Mouse (Mus musculus) layer of hippocampus, adult 8-10 months (tissue): ENCODE data around the gene Acap3. TPM values are rescaled to one million over a fixed set of nuclear protein-coding genes. Genes with fewer than 3 reads are reported as not detected.

Experiments
- DNase-seq, 2 experiments: peaks; one replicate each; pipeline ENCODE4 v3.0.0; 2022; ENCODE audit warnings: low spot score in 2 of 2
- total RNA-seq, 4 experiments: library from RNA; stranded (reverse); gene quantifications; 2 replicates each; pipeline ENCODE4 v1.2.4; 2022

Acap3 gene
- total RNA-seq, 4 experiments from 2014 or later = 116 to 124 (median 120) TPM

DNA sequence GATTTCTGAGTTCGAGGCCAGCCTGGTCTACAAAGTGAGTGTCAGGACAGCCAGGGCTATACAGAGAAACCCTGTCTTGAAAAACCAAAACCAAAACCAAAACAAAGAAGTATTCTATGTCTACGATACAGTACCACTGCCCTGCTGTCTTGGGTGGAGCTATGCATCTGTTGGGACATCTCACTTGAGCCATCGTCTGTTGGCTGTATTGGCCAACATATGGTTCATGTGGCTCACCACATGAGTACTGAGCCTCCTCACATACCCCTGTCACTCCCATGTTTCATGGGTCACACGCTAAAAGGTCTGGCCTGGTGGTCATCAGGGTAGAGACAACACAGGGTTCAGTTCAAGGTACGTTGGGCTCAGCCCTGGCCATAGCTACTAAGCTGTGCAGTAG is 5.3 kb upstream of the Acap3 start:
- DNase-seq = no peak

DNA sequence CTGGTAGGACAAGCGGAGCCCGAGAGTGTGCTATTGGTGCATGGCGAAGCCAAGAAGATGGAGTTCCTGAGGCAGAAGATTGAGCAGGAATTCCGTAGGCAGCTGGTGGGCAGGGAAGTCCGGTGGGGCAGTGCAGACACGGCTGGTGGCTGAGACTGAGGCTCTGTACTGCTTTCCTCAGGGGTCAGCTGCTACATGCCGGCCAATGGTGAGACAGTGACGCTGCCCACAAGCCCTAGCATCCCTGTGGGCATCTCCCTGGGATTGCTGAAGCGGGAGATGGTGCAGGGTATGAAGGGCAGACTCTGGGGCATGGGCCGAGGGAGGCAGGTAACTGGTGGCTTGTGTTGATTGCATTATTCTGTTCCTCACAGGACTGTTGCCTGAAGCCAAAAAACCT is 3.9 kb upstream of the Acap3 start:
- peak in 1 of 2 experiments; percentile 8 for DNase-seq

DNA sequence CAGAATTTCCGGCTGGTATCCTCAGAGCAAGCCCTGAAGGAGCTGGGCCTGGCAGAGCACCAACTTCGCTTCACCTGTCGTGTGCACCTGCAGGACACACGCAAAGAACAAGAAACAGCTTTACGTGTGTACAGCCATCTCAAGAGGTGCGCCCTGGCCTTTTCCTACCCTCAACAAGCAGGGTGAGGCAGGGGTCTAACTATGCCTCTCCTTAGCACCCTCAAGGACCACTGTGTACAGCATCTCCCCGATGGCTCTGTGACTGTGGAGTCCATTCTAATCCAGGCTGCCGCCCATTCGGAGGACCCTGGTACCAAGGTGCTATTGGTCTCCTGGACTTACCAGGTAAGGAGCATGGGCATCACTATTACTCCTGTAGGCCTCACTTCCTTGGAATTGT is 3.4 kb upstream of the Acap3 start:
- DNase-seq = peak in 1 of 2 experiments; percentile 2

DNA sequence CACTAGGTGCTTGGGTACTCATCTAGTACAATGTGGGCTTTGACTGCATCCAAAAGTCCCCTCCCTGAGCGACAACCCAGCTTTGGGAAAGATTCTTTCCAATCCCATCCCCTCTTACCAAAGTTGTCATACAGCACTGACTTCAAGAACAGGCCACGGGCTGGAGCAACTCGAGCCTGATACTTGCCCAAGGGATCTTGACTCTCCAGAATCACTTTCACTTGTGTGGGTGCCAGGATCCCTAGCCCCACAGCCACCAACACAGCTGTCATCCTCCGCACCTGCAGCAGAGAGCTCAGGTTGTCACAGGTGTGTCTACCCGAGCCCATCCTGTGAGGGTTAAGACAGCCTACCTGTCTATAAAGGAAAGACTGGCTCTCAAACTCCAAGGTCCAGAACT is 2.3 kb upstream of the Acap3 start:
- DNase-seq = peak; percentile 4 to 6

DNA sequence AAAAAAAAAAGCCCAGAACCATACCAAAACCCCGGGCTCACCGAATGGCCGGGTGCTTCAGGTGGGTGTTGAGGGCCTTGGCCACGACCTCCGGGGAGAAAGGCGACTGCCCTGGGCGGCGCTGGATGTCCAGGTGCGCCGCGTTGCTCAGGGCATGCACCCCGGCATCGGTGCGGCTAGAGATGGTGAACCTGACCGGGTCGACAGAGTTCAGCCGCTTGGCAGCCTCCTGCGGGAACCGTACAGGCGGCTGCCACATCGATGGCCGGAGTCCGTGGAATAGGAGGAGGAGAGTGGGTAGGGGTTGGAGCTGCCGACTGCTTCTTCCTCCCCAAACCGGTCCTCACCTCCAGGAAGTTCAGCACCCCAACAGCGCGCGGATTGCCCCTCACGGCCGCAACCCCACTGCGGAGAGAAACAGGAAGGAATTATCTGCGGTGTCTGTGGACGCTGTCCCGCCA is 581 bp upstream of the Acap3 start:
- DNase-seq = peak in 1 of 2 experiments; percentile 27

DNA sequence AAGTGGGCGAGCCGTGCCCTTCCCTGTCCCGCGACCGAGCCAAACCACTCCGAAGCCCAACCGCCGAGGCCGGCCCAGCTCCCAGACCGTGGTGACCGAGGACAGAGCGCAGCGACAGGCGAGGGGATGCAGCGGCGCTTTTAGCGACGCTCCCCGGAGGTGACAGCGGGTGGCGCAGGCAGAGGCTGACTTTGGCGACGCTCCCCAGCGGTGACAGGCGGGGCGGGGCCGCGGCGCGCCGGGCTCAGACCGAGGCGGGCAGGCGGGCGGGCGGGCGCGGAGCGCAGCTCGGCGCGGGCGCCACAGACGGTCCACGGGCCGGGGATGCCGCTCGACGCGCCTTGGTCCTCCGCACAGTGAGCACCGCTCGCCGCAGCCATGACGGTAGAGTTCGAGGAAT is 395 bp downstream of the Acap3 start:
- peak in 1 of 2 experiments; percentile 71 for DNase-seq

DNA sequence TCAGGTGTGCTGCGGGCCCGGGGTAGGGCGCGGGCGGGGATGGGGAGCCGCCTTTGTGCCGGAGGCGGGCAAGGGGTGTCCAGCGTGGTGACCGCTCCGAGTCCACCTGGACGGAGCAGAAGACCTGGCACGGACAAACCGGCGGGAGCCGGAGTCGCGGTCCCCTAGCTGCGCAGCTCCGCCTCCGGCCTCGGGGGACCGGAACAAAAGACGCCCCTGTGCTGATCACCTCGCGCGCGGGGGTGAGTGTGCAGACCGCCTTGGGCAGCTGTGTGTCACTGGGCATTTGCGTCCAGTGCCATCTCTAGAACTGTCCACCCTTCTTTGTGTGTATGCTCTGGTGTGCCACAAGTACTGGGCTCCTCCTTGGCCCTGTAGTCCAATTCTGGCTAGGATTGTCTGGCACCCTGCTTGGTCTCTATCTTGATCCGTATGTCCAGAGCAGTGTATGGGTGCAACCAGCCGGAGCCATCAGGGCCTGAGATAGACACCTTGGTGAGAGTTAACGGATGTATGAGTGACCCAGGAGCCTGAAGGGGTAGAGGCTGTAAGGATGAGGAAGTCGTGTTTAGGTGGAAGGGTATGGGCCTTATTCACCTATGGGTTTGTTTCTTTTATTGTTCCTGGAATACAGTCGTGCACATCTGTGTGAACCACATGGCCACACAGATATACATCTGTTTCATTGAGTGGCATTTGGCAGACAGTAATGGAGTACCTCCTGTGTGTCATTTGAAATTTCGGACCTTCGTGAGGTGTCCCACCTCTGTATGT is 1.0 kb downstream of the Acap3 start:
- peak; percentile 17 to 26 for DNase-seq

DNA sequence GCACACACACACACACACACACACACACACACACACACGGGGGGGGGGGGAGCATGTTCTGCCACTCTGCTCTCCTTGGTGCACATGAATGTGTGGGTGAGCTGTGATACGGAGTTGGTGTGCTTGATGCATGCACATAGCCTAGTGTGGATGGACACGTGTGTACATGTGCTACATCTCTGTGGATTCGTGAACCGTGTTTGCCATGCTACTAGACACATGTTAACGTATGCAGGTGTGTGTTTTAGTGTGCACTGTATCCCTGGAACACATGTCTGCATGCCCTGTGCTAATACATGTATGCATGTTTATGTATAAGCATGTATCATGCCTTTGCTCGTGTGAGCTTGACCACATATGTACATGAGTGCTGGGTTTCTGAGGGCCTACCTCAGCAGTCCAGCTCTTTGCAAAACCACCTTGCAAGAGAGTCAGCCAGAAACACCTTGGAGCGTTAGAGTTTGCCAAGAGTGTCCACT is 1.6 kb downstream of the Acap3 start:
- DNase-seq = peak in 1 of 2 experiments; percentile 4

DNA sequence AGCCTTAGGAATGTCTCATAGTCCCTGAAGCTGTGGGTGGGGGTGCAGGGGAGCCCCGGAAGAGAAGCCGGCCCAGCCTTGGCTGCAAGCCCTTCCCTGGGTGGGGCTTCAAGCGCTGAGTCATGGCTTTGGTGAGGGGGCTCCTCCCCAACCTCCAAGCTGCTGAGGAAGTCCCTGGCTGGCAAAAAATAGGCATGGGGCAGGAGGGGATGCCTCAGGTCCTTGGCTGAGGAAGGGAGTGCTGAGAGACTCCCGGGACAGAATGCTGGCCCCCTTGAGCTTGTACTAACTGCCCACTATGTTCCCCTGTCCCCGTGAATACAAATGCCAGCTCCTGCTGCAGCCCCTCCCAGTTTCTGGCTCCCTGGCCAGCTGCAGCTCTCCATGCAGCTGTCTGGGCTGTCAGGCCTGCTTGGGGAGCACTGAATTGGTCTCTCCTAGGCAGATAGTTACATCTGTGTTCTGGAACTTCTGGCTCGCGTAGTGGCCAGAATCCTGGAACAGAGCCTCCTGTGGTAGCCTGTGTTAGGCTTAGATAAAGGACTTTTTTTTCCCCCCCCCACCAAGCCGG is 2.8 kb downstream of the Acap3 start:
- DNase-seq = peak; percentile 59 to 62

DNA sequence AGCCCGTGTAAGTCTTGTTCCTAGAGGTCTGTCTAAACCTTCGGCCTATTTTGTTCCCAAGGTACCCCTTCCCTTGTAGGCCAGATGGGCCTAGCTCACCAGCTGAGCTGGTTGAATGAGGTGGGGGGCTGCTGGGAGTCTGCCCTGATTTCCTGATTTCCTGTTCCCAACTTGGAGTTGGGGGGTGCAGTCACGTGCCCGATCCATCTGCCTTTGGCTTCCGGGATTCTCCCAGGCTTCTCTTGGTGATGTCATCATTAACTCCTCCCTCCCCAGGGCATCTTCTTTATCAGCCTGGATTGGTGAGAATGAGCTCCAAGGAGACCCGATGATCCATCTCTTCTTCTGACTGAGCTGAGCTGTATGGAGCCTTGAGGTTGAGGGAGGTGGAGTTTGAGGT is 3.6 kb downstream of the Acap3 start:
- peak; percentile 75 to 79 for DNase-seq

DNA sequence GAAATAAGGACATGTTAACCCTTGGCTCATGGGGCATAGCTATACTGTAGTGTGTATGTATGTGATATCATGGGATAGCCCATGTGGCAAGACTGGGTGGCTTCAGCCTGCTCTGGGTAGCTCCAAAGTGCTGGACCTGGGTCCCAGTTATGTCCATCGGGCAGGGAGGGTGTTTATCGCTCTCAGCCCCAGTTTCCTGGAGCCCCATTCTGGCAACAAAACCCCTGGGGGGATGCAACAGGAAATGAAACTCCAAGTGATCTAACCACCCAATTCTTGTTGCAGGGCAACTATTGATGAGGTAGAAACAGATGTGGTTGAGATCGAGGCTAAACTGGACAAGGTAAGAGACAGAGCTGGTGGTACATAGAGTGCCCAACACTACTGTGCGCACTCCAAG is 4.2 kb downstream of the Acap3 start:
- DNase-seq = no peak

DNA sequence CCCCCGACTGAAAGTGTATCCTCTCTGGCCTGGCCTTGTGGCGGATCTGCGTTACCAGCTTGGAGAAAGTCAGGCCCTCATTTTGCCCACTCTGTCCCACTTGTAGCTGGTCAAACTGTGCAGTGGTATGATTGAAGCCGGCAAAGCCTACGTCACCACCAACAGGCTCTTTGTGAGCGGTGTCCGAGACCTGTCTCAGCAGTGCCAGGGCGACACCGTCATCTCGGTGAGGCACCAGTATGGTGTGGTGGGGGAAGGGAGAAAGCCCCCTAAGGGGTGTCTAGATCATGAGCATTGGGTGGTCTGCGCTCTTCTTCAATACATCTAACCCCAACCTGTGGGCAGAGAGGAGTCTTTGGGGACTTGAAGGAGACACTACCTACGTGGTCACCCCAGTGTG is 4.8 kb downstream of the Acap3 start:
- DNase-seq = no peak

DNA sequence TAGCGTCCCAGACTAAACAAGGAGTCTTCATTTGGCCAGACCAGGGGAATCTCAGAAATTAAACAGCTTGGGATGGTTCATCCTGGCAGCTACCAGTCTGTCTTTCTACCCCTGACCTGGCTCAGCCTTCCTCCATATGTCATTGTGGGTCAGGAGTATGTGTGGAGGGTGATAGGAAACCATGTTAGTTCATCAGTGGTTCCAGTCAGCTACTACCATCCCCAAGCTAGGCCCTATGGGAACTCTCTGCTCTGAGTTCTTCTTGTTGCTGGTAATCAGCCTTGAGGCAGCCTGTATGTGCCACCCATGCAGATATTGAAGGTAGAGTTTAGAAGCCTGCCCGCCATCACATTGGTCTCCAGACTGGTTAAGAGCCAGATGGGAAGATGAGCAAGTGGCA is 6.7 kb downstream of the Acap3 start:
- no peak for DNase-seq

DNA sequence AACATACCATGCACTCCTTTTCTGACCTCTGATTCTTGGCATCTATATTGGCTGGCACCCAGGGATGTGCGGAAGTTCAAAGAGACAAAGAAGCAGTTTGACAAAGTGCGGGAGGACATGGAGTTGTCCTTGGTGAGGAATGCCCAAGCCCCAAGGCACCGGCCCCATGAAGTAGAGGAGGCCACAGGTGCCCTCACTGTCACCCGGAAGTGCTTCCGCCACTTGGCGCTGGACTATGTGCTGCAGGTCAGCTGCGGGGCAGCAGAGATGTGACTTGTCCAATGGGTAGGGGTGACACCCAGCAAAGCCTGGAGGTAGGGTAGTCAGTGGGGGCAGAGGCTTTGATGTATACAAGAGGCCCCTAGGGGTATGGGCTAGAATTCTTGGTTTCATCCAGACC is 7.7 kb downstream of the Acap3 start:
- DNase-seq = no peak

DNA sequence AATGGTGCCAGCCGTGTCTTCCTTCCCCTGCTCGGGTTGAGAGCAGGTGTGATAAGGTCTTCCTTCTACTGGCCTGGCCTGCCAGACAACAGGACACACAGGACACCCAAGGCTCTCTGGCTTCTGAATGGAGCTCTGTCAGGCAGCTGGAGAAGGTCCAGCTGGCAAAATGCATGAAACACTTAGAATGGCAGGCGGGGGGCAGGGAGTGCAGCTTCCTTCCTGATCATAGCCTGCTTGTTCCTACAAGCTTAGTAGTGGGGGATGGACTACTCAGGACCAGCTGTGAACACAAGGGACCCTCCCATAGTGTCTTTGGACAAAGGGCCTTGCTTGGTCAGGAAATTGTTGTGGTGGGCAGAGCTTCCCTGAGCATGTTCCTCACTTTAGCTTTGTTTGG is 9.6 kb downstream of the Acap3 start:
- DNase-seq = peak; percentile 42 to 50

DNA sequence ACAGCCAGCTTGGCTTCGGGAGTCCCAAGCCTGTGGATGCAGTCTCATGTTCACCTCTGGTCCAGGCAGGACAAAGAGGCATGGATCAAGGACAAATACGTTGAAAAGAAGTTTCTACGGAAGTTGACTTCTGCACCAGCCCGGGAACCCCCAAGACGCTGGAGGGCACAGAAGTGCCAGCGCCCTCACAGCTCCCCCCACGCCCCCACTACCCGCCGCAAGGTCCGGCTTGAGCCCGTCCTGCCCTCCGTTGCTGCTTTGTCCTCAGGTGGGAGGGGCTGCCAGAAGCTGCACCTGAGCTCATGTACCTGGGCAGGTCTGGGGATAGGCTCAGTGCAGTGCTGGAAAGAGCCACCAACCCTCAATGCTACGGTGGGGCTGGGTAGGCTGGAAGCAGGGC is 11.6 kb downstream of the Acap3 start:
- no peak for DNase-seq

DNA sequence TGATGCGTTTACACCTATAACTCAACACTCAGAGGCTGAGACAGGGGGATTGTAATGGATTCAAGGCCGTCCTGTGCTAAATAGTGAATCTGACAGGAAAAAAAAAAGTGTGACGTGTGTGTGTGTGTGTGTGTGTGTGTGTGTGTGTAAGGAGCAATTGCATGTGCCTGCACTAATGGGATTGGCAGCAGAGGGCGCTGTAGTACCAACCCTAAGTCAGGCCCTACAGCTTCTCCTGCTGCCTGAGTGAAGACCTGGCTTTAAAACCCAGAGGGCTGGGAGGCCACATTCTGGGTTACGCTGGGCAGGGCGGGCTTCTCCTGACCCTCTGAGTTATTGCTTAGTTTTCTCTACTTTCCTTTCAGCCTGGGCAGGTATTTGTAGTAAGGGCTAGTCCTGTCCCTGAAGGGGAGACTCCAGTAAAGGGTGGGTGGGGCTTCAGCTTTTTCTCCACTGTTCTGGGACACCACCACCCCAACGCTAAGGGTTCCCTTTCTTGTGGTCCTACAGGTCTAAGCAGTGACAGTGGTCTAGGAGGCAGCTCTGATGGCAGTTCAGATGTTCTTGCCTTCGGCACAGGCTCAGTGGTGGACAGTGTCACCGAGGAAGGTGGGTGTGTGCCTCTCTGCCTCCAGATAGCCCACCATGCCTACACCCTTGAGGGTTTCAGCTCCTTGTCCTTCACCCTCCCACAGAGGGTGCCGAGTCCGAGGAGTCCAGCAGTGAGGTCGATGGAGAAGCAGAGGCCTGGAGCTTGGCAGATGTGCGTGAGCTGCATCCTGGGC is 12.9 kb downstream of the Acap3 start:
- DNase-seq = peak; percentile 6 to 14

DNA sequence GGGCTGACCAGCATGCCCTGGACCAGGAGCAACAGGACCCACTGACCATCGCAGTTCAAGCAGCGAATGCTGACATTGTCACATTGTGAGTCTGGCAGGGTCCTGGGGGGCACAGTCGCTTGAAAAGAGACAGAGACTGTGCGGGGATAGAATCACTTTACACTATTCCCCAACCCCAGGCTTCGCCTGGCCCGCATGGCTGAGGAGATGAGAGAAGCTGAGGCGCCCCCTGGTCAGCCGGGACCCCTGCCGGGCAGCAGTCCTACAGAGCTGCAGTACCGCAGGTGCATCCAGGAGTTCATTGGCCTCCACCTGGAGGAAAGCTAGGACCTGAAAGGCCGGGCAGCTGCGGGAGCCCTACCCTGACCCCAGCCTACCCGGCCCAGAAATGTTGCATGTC is 14.0 kb downstream of the Acap3 start:
- peak in 1 of 2 experiments; percentile 2 for DNase-seq

DNA sequence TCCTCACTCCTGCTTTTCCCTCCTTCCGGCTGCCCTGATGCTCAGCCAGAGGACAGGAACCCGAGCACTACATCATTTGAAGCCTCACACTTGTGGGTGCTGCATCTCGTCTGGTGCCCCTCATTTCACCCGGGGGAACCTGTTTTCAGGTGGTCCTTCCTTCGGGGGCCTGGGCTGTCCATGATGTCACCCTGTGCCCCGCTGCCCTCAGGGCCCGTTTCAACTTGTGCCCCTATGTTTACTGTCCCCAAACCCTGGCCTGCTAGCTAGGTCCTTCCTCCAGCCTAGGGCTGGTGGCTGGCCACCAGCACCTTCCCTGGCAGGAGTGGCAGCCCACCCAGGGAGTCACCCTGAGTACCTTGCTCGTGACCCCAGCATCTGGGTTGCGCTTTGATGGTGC is 14.5 kb downstream of the Acap3 start:
- DNase-seq = peak in 1 of 2 experiments; percentile 2

DNA sequence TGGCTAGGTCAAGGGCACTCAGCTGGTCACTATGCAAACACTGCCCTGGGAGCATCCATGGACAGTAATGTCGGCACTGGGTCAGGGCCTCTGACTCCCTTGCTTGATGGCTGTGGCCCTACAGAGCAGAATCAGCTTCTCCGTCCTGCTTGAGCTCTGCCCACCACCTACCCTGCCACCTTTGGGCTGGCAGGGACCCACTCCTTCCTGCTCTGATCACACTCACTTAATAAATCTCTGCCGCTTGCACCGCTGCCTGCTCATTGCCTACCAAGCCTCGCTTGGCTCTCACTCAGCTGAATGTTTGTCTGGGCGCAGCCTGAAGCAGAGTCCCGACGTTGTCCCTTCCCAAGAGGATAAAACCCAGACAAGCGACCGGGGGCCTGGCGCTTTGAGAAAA is 15.4 kb downstream of the Acap3 start:
- DNase-seq = peak in 1 of 2 experiments; percentile 2

DNA sequence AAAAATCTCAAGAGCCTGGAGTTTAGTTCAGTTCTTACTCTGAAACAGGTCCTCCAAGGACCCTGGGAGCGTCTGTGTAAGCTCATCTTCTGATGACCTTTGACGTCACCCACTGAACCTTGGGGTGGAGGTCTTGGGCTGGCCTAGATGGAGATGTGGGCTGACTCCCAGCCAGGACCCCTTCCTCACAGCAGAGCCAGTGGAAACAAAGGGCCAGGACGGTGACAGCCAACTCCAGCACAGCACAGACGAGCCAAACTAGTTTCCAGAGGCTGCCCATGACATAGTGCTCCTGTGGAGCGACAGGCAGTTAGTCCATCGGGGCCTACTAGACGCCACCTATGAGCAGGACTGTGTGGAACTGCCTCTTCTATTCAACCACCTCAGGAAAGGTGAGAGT is 16.7 kb downstream of the Acap3 start:
- peak; percentile 4 to 10 for DNase-seq

DNA sequence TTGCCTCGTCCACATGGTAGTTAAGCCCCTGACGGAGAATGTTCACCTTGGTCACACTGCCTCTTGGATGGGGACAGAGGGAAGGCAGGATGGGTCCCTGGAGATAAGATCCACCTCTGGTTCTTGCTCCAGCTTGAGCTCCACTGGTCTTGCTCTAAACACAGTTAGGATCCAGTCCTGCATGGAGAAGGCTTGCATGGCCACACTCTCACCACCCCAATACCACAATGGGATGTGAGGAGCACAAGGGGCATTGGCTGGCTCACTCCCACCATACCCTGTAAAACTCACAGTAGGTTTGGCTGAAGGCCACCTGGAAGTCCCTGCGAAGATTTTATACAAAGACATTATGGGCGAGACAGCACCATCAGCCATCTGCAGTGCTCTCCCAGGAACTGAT is 17.1 kb downstream of the Acap3 start:
- DNase-seq = no peak
